Mouse (Mus musculus): Measurements from ENCODE around the gene Cfap43.

Gene Cfap43

GRCm38 (mm10) chr19:47795009-47795728, 123.9 kb downstream of the Cfap43 start:
- DNase-seq (ENCODE audit: low spot score in 2 of 2) = peak; percentile 27 to 60

GRCm38 (mm10) chr19:47794331-47794730, 124.8 kb downstream of the Cfap43 start:
- DNase-seq (ENCODE audit: low spot score in 2 of 2) = no peak

DNA sequence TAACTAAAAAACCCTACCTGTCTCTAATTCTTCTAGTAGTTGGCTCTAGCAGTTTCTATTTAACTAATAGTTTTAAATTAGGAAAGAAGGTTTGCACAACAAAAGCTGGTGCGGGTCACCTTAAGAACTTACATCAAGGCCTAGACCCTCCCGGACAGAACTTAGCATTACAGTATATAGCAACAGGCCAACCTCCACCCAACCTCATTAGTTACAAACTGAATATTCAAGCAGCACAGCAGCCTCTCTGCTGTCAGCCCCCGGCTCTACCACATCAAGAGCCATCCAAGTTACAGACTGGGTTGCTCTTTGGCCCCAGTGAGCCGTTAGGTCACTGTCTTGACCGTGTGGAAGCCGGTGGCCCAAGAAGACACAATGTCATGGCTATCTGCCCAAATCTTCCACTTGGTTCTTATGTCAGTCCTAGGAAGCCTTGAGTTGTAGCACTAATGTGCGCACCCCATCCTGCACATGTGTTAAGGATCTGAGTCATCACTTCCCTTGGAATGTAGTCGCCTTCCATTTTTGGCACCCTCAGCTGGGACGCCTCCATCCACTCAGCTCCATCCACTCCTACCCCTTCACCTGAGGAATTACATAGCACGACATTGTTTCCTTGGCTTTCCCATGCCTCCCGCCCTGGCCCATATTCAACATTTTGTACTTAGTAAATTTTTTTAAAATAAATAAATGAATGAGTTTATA, 128.6 kb downstream of the Cfap43 start:
- no peak for DNase-seq (ENCODE audit: low spot score in 2 of 2)

GRCm38 (mm10) chr19:47783898-47784297, 135.2 kb downstream of the Cfap43 start:
- DNase-seq (ENCODE audit: low spot score in 2 of 2) = no peak

DNA sequence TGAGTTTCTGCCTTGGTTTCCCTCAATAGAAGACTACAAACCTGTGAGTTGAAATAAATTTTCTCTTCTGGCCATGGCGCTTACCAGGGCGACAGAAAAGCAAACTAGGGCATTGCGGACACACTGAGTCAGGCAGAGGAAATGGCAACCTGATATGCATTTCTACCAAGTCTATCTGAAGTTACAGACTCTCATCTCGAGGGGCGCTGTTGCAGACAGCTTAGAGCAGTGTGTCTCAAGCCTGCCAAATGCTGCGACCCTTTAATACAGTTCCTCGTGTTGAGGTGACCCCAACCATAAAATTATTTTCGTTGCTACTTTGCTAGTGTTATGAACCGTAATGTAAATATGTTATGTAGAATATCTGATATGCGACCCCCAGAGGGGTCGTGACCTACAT, 138.1 kb downstream of the Cfap43 start:
- no peak for DNase-seq (ENCODE audit: low spot score in 2 of 2)

DNA sequence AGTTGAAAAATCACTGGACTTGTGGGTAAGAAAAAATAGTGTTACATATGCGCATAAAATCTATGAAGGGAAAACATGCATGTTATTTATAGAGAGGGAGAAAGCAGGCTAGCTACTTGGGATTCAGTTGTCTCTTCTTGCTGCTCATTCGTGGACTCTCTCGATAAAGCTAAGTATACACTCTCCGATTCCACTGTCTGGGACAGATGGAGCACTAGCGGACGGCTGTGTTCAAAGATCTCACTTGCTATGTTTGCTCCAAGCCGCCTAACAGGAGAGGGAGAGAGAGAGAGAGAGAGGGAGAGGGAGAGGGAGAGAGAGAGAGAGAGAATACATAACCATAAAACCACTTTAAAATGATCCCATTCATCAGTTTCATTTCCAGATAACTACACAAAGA, 138.9 kb downstream of the Cfap43 start:
- no peak for DNase-seq (ENCODE audit: low spot score in 2 of 2)

DNA sequence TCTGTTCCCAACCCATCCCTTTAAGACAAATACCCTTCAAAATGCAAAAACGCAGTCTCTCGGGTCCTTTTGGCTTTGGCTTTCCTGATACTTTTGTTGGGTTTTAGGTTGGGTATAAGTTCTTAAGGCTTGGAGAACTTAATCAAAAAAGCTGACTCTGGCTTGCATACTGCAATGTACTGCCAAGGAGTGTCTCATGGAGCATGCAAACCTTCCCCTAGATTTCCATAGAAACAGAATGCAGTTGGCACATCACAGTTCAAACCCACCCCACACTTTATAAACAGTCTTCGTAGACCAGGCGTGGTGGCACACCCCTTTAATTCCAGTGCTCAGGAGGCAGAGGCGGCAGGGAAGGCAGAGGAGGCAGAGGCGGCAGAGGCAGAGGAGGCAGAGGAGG, 141.2 kb downstream of the Cfap43 start:
- DNase-seq (ENCODE audit: low spot score in 2 of 2) = no peak

DNA sequence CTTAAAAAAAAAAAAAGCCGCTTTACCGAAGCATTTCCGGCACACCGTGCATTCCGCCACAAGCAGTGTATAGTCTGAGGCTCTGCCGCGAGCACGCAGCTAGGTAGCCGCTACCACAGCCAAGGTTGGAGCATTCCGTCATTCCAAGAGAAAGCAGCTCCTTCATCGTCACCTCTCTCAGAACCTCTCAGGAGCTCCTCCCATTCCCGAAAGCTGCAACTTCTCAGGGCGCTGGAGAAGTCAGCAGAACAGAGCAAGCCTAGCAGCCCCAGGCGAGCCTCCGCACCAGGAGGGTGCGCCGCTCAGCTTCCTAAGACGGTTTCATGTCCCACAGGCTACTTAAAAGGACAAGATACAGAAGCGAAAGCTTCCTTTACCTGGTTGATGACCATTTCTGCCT, 163.5 kb downstream of the Cfap43 start:
- DNase-seq (ENCODE audit: low spot score in 2 of 2) = no peak

DNA sequence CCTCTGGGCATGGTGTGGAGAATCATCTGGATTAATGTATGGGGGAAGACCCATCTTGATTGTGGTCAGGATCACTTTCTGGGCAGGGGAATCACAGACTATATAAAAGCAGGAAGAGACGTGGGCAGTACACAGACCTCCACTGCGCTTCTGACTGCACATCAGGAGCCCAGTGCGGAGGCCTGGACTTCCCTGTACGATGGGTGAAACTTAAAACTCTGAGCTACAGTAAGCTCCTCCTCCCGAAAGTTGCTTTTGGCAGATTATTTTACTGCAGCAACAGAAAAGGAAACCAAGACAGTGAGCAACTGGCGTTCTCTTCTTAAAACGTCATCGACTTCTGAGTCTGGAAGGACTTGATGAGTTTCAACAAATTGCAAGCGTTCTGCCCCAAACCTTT, 164.2 kb downstream of the Cfap43 start:
- no peak for DNase-seq (ENCODE audit: low spot score in 2 of 2)

DNA sequence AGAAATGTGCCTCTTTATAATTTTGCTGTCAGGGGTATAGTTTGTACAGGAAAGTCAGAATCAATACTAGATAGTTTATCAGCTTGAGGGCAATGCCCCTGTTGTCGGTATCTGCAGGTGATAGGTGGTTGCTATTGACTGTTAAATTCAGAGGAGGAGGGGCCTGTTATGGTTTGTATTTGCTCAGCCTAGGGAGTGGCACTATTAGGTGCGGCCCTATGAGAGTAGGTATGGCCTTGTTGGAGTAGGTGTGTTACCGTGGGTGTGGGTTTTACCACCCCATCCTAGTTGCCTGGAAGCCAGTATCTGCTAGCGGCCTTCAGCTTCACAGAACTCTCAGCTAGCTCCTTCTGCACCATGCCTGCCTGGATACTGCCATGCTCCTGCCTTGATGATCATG, 165.2 kb downstream of the Cfap43 start:
- no peak for DNase-seq (ENCODE audit: low spot score in 2 of 2)

DNA sequence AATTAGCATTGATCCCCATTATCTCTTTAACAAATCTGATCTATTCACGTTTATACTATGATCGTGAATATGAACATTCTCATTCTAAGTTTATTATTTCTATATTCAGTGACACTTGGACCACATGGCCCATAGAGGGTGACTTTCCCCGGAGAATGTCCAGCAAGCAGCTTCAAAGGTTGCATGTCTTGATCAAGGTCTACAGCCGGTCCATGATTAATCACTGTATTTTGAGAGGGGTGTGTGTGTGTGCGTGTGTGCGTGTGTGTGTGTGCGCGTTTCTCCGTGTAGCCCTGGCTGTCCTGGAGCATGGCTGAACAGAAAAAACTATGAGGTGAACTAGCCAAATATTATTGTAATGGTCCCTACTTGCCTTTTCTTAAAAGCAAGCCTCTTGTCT, 166.6 kb downstream of the Cfap43 start:
- no peak for DNase-seq (ENCODE audit: low spot score in 2 of 2)

GRCm38 (mm10) chr19:47750391-47750790, 168.7 kb downstream of the Cfap43 start:
- DNase-seq (ENCODE audit: low spot score in 2 of 2) = no peak

DNA sequence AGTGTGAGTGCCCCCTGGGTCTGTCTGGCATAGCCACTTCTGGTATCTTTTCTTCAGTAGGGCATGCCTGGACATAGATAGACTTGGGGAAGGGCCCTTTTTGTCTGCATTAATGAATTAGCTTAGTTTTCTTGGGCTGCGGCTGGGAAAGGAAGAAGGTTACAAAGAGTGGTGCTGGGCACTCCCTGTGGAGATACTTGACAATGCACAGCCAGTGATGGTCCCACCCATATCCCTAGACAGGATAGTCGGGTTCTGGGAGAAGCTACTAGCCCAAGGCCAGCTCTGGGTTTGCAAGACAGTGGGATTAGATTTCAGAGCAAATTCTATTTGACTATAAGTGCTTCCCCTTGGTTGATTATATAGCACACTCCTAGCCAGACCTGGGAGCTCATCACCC, 170.1 kb downstream of the Cfap43 start:
- DNase-seq (ENCODE audit: low spot score in 2 of 2) = no peak

DNA sequence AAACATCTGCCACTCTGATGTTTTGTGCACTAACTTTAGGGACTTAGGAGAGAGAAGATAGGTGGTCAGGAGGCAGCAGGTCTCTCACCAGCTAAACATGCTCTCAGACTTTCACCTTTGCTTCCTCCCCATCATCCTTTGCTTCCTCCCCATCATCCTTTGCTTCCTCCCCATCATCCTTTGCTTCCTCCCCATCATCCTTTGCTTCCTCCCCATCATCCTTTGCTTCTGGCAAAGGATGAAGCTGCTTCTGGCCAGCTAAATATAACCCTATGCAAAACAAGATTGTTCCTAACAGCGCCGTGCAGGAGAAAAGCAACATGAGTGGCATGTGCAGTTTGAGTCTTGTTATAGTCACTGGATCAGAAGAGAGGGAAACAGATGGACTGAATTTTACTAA, 172.0 kb downstream of the Cfap43 start:
- no peak for DNase-seq (ENCODE audit: low spot score in 2 of 2)

GRCm38 (mm10) chr19:47731931-47732330, 187.2 kb downstream of the Cfap43 start:
- DNase-seq (ENCODE audit: low spot score in 2 of 2) = peak; percentile 29 to 57

- peak; percentile 97 to 99 for DNase-seq (ENCODE audit: low spot score in 2 of 2)
Observed at GRCm38 (mm10) chr19:47731071-47731881, 187.8 kb downstream of the Cfap43 start, which contains the start of gene Sfr1. Sfr1 (plus strand) TSS chr19:47731682.

GRCm38 (mm10) chr19:47730691-47731070, 188.4 kb downstream of the Cfap43 start:
- no peak for DNase-seq (ENCODE audit: low spot score in 2 of 2)

- DNase-seq (ENCODE audit: low spot score in 2 of 2) = no peak
Observed at GRCm38 (mm10) chr19:47725643-47726140, 193.4 kb downstream of the Cfap43 start.

- DNase-seq (ENCODE audit: low spot score in 2 of 2) = no peak
Observed at GRCm38 (mm10) chr19:47724903-47725302, 194.2 kb downstream of the Cfap43 start.

DNA sequence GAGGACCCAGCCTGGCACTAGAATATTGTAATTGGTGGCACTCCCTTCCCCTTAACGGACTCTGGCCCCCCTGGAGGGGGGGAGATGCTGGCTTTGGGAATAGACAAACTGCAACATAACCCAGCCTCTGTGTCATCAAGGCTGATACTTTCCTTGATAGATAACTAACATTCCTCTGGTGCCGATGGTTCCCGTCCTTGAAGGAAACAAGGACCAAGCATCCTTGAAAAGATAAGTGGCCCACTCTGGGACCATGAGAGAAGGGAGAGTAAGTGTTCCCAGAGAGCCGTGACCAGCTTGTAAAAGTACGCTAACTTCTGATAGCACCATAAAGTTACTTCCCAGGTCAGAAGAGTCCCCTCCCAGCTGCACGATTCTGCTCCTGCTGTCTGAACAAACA, 196.6 kb downstream of the Cfap43 start:
- DNase-seq (ENCODE audit: low spot score in 2 of 2) = no peak

GRCm38 (mm10) chr19:47719147-47719546, 199.9 kb downstream of the Cfap43 start:
- DNase-seq (ENCODE audit: low spot score in 2 of 2) = no peak

DNA sequence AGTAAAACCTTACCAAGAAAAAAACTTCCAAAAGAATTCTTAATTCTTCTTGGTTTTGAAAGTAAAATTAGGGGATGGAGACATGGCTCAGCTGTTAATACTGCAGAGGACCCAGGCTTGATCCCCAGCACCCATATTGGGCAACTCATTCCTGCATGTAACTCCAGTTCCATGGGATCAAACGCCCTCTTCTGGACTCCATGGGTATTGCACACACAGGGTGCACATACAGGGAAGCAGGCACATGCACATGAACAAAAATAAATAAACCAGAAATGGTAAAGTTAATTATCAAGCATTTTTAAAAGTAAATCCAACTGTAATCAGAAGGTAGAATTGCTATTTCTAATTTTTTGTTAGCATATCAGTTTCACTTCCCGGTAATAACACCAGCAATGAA, 202.9 kb downstream of the Cfap43 start:
- DNase-seq (ENCODE audit: low spot score in 2 of 2) = no peak
